Mouse (Mus musculus) embryonic facial prominence, embryonic 10.5 days (tissue): ENCODE measurements at regions not wholly inside any gene's neighbourhood (a gene's known extent, or its start where the extent isn't known, plus 50 kb on each side); places are given as distances from the start of the nearest gene placed in this dataset.
A peak's percentile ranks its signal among the peaks of the same experiment; 100 is the strongest.

Experiments used
- DNase-seq: peaks from one replicate; pipeline ENCODE4 v3.0.0-alpha.2; 2017; ENCODE audit warnings: low spot score
- H3K27ac ChIP-seq: fragments of 300-500 bp; sonication (generic); replicated peaks from 2 replicates; pipeline ENCODE4 v1.5.1; 2016; ENCODE audit warnings: mild to moderate bottlenecking
- H3K27me3 ChIP-seq: fragments of 300-500 bp; sonication (generic); replicated peaks from 2 replicates; pipeline ENCODE4 v1.6.1; 2016; ENCODE audit warnings: low read depth, mild to moderate bottlenecking; ENCODE audit not compliant: poor library complexity, severe bottlenecking
- H3K36me3 ChIP-seq: fragments of 300-500 bp; sonication (generic); replicated peaks from 2 replicates; pipeline ENCODE4 v1.6.1; 2016; ENCODE audit warnings: mild to moderate bottlenecking, moderate library complexity
- H3K4me1 ChIP-seq: fragments of 300-500 bp; sonication (generic); 2 replicates; pipeline ENCODE4 v1.6.1; 2016
- H3K4me3 ChIP-seq: fragments of 300-500 bp; sonication (generic); 2 replicates; pipeline ENCODE4 v1.5.1; 2016; ENCODE audit warnings: mild to moderate bottlenecking, moderate library complexity
- H3K9me3 ChIP-seq: fragments of 300-500 bp; sonication (generic); 2 replicates; pipeline ENCODE4 v1.6.1; 2016; ENCODE audit warnings: mild to moderate bottlenecking
- WGBS: fragments of 180-500 bp; shearing (Covaris S2); methylation state at CpG from one replicate; pipeline ENCODE4 v1.1.7; 2016; 5-methylcytosine and 5-hydroxymethylcytosine counted together

- 43% methylated on average over 2 of the region's 2 CpGs for WGBS
- Histone ChIP-seq H3K9me3 (no peaks in the 10 kb centered on the region), H3K4me1 (no peaks in the 10 kb centered on the region), H3K27ac (no peak overlapping the region), H3K27me3 (no peaks in the 10 kb centered on the region), H3K36me3 (no peaks in the 10 kb centered on the region), H3K4me3 (no peak overlapping the region)
- DNase-seq = no peak
Measured at GRCm38 (mm10) chr11:56193426-56193825, 152.6 kb upstream of the Nmur2 start.

GRCm38 (mm10) chr11:56173895-56174294 lies 133.1 kb upstream of the Nmur2 start:
- WGBS = 85% methylated on average over 1 of the region's 1 CpGs
- H3K4me3 ChIP-seq = no peak overlapping the region
- H3K27me3 ChIP-seq = no peaks in the 10 kb centered on the region
- no peaks in the 10 kb centered on the region for H3K36me3 ChIP-seq
- H3K27ac ChIP-seq = no peak overlapping the region
- H3K9me3 ChIP-seq = no peaks in the 10 kb centered on the region
- no peak for DNase-seq
- no peaks in the 10 kb centered on the region for H3K4me1 ChIP-seq

GRCm38 (mm10) chr11:56173246-56173645 lies 132.4 kb upstream of the Nmur2 start:
- WGBS = 90% methylated on average over 3 of the region's 3 CpGs
- no peaks in the 10 kb centered on the region for H3K4me1 ChIP-seq
- no peaks in the 10 kb centered on the region for H3K27me3 ChIP-seq

GRCm38 (mm10) chr11:56169576-56169975 lies 128.8 kb upstream of the Nmur2 start:
- H3K4me1 ChIP-seq = no peaks in the 10 kb centered on the region
- no peaks in the 10 kb centered on the region for H3K36me3 ChIP-seq
- H3K9me3 ChIP-seq = no peaks in the 10 kb centered on the region
- H3K27ac ChIP-seq = no peak overlapping the region
- DNase-seq = no peak
- H3K4me3 ChIP-seq = no peak overlapping the region
- no peaks in the 10 kb centered on the region for H3K27me3 ChIP-seq
- WGBS = 83% methylated on average over 9 of the region's 9 CpGs

More at GRCm38 (mm10) chr11:56173246-56173645, 132.4 kb upstream of the Nmur2 start:
- Histone ChIP-seq H3K9me3 (no peaks in the 10 kb centered on the region), H3K4me3 (no peak overlapping the region), H3K27ac (no peak overlapping the region), H3K36me3 (no peaks in the 10 kb centered on the region)
- DNase-seq = no peak

- H3K27ac ChIP-seq = no peak overlapping the region
- no peaks in the 10 kb centered on the region for H3K4me1 ChIP-seq
- no peak for DNase-seq
- H3K27me3 ChIP-seq = no peaks in the 10 kb centered on the region
- no peaks in the 10 kb centered on the region for H3K36me3 ChIP-seq
- no peaks in the 10 kb centered on the region for H3K9me3 ChIP-seq
- no peak overlapping the region for H3K4me3 ChIP-seq
- 68% methylated on average over 2 of the region's 2 CpGs for WGBS
Measured at GRCm38 (mm10) chr11:56166849-56167248, 126.0 kb upstream of the Nmur2 start.

- DNase-seq = no peak
- 87% methylated on average over 5 of the region's 5 CpGs for WGBS
- no peaks in the 10 kb centered on the region for H3K4me1 ChIP-seq
- no peaks in the 10 kb centered on the region for H3K9me3 ChIP-seq
- no peaks in the 10 kb centered on the region for H3K36me3 ChIP-seq
- H3K27me3 ChIP-seq = no peaks in the 10 kb centered on the region
- no peak overlapping the region for H3K4me3 ChIP-seq
- H3K27ac ChIP-seq = no peak overlapping the region
Measured at GRCm38 (mm10) chr11:56165759-56166158, 124.9 kb upstream of the Nmur2 start.

GRCm38 (mm10) chr11:56160286-56160685 lies 119.5 kb upstream of the Nmur2 start:
- no peaks in the 10 kb centered on the region for H3K27me3 ChIP-seq
- WGBS = 69% methylated on average over 2 of the region's 2 CpGs
- DNase-seq = no peak
- H3K27ac ChIP-seq = no peak overlapping the region
- no peak overlapping the region for H3K4me3 ChIP-seq
- no peaks in the 10 kb centered on the region for H3K9me3 ChIP-seq
- no peaks in the 10 kb centered on the region for H3K36me3 ChIP-seq
- H3K4me1 ChIP-seq = no peaks in the 10 kb centered on the region

GRCm38 (mm10) chr11:56159412-56160074 lies 118.7 kb upstream of the Nmur2 start:
- Histone ChIP-seq H3K27ac (no peak overlapping the region), H3K4me3 (no peak overlapping the region), H3K27me3 (no peaks in the 10 kb centered on the region), H3K9me3 (no peaks in the 10 kb centered on the region), H3K36me3 (no peaks in the 10 kb centered on the region), H3K4me1 (no peaks in the 10 kb centered on the region)
- 52% methylated on average over 10 of the region's 10 CpGs for WGBS
- peak; percentile 54 for DNase-seq

GRCm38 (mm10) chr11:56150825-56151342 lies 110.1 kb upstream of the Nmur2 start:
- WGBS = 27% methylated on average over 13 of the region's 13 CpGs
- Histone ChIP-seq H3K9me3 (no peaks in the 10 kb centered on the region), H3K27ac (no peak overlapping the region), H3K36me3 (no peaks in the 10 kb centered on the region), H3K4me1 (peaks cover 4% of the 10 kb centered on the region; the same call in 1 of the 2 replicates), H3K27me3 (peaks cover 31% of the 10 kb centered on the region), H3K4me3 (no peak overlapping the region)
- DNase-seq = no peak

- Histone ChIP-seq H3K27ac (no peak overlapping the region), H3K9me3 (no peaks in the 10 kb centered on the region), H3K27me3 (peaks cover 31% of the 10 kb centered on the region), H3K4me3 (no peak overlapping the region), H3K4me1 (peaks cover 4% of the 10 kb centered on the region; the same call in 1 of the 2 replicates), H3K36me3 (no peaks in the 10 kb centered on the region)
- no peak for DNase-seq
- 65% methylated on average over 1 of the region's 1 CpGs for WGBS
Measured at GRCm38 (mm10) chr11:56149752-56150151, 108.9 kb upstream of the Nmur2 start.

- no peaks in the 10 kb centered on the region for H3K9me3 ChIP-seq
- no peak overlapping the region for H3K27ac ChIP-seq
- no peaks in the 10 kb centered on the region for H3K36me3 ChIP-seq
- no peak overlapping the region for H3K4me3 ChIP-seq
- no peak for DNase-seq
- H3K4me1 ChIP-seq = peaks cover 4% of the 10 kb centered on the region; the same call in 1 of the 2 replicates
- 75% methylated on average over 1 of the region's 1 CpGs for WGBS
- H3K27me3 ChIP-seq = peaks cover 31% of the 10 kb centered on the region
Measured at GRCm38 (mm10) chr11:56148956-56149355, 108.1 kb upstream of the Nmur2 start.

GRCm38 (mm10) chr11:56146708-56147107 lies 105.9 kb upstream of the Nmur2 start:
- Histone ChIP-seq H3K27ac (no peak overlapping the region), H3K4me1 (peaks cover 4% of the 10 kb centered on the region; the same call in 1 of the 2 replicates), H3K27me3 (peaks cover 15% of the 10 kb centered on the region), H3K36me3 (no peaks in the 10 kb centered on the region), H3K4me3 (no peak overlapping the region), H3K9me3 (no peaks in the 10 kb centered on the region)
- DNase-seq = no peak
- WGBS = 82% methylated on average over 5 of the region's 5 CpGs

- H3K27me3 ChIP-seq = no peaks in the 10 kb centered on the region
- H3K4me1 ChIP-seq = no peaks in the 10 kb centered on the region
- no peak overlapping the region for H3K4me3 ChIP-seq
- peak; percentile 36 for DNase-seq
- no peaks in the 10 kb centered on the region for H3K36me3 ChIP-seq
- no peaks in the 10 kb centered on the region for H3K9me3 ChIP-seq
- no peak overlapping the region for H3K27ac ChIP-seq
- WGBS = 39% methylated on average over 15 of the region's 15 CpGs
Measured at GRCm38 (mm10) chr11:56131339-56131823, 90.6 kb upstream of the Nmur2 start.
